Mouse (Mus musculus): ENCODE data around the gene Dhx16. TPM values are rescaled to one million over a fixed set of nuclear protein-coding genes. Genes with fewer than 3 reads are reported as not detected.
"Not testable (repeated sequence)": the region's sequence is repeated elsewhere in the genome, so short reads cannot be mapped to it uniquely, and the experiment has no call there.

Dhx16 gene
- polyA plus RNA-seq, 1 experiment from 2014 or later, result 62.4 TPM

GRCm38 (mm10) chr17:35839002-35839401 is 40.6 kb upstream of the Dhx16 start:
- peak overlapping the region; percentile 98 for H3K27ac ChIP-seq
- H3K36me3 ChIP-seq, result peaks cover 33% of the 10 kb centered on the region
- H3K4me1 ChIP-seq, result peaks cover 40% of the 10 kb centered on the region
- H3K9me3 ChIP-seq (replicated peaks); DNase-seq (ENCODE audit: low spot score); H3K27me3 ChIP-seq (ENCODE audit: low read depth, poor library complexity, severe bottlenecking): not testable (repeated sequence)
- H3K4me3 ChIP-seq, result peak overlapping the region; percentile 85
- WGBS, result 58% methylated on average over 3 of the region's 3 CpGs

GRCm38 (mm10) chr17:35840561-35840960 is 39.1 kb upstream of the Dhx16 start:
- peaks cover 31% of the 10 kb centered on the region for H3K36me3 ChIP-seq
- H3K4me3 ChIP-seq, result peak overlapping the region; percentile 68
- H3K27me3 ChIP-seq (ENCODE audit: low read depth, poor library complexity, severe bottlenecking), result no peaks in the 10 kb centered on the region
- H3K9me3 ChIP-seq (replicated peaks), result no peaks in the 10 kb centered on the region
- peak overlapping the region; percentile 93 for H3K27ac ChIP-seq
- no peak for DNase-seq (ENCODE audit: low spot score)
- peaks cover 27% of the 10 kb centered on the region for H3K4me1 ChIP-seq
- 56% methylated on average over 14 of the region's 14 CpGs for WGBS

- H3K27me3 ChIP-seq (ENCODE audit: low read depth, poor library complexity, severe bottlenecking), result no peaks in the 10 kb centered on the region
- peaks cover 31% of the 10 kb centered on the region for H3K36me3 ChIP-seq
- DNase-seq (ENCODE audit: low spot score), result peak; percentile 98
- H3K27ac ChIP-seq, result peak within 1 kb of the TSS; percentile 93
- peaks cover 21% of the 10 kb centered on the region; the same call in 1 of the 2 replicates for H3K4me1 ChIP-seq
- H3K9me3 ChIP-seq (replicated peaks), result no peaks in the 10 kb centered on the region
- under 1% methylated on average over 59 of the region's 59 CpGs for WGBS
- H3K4me3 ChIP-seq, result peak within 1 kb of the TSS; percentile 68
Observed at GRCm38 (mm10) chr17:35841076-35841950, 38.3 kb upstream of the Dhx16 start, which contains the start of gene Mdc1. Mdc1 (plus strand) TSS chr17:35841515.

- Histone ChIP-seq H3K4me3 (peak overlapping the region; percentile 68), H3K36me3 (peaks cover 31% of the 10 kb centered on the region), H3K27ac (peak overlapping the region; percentile 93), H3K4me1 (peaks cover 21% of the 10 kb centered on the region; the same call in 1 of the 2 replicates), H3K27me3 (ENCODE audit: low read depth, poor library complexity, severe bottlenecking) (no peaks in the 10 kb centered on the region), H3K9me3 (replicated peaks) (no peaks in the 10 kb centered on the region)
- peak; percentile 56 for DNase-seq (ENCODE audit: low spot score)
- 22% methylated on average over 11 of the region's 11 CpGs for WGBS
Observed at GRCm38 (mm10) chr17:35842006-35842405, 37.6 kb upstream of the Dhx16 start.

GRCm38 (mm10) chr17:35843514-35843913 is 36.1 kb upstream of the Dhx16 start:
- 93% methylated on average over 3 of the region's 3 CpGs for WGBS
- H3K27me3 ChIP-seq (ENCODE audit: low read depth, poor library complexity, severe bottlenecking), result no peaks in the 10 kb centered on the region

GRCm38 (mm10) chr17:35848112-35848511 is 31.5 kb upstream of the Dhx16 start:
- H3K36me3 ChIP-seq, result peaks cover 90% of the 10 kb centered on the region
- H3K9me3 ChIP-seq (replicated peaks), result no peaks in the 10 kb centered on the region
- peaks cover 1% of the 10 kb centered on the region; the same call in 1 of the 2 replicates for H3K4me1 ChIP-seq
- 72% methylated on average over 1 of the region's 1 CpGs for WGBS
- H3K27me3 ChIP-seq (ENCODE audit: low read depth, poor library complexity, severe bottlenecking), result no peaks in the 10 kb centered on the region
- no peak overlapping the region; the same call in 1 of the 2 replicates for H3K4me3 ChIP-seq
- DNase-seq (ENCODE audit: low spot score), result no peak
- H3K27ac ChIP-seq, result no peak overlapping the region

More at GRCm38 (mm10) chr17:35843514-35843913, 36.1 kb upstream of the Dhx16 start:
- no peak for DNase-seq (ENCODE audit: low spot score)
- Histone ChIP-seq H3K36me3 (peaks cover 46% of the 10 kb centered on the region), H3K9me3 (replicated peaks) (no peaks in the 10 kb centered on the region), H3K27ac (no peak overlapping the region), H3K4me3 (no peak overlapping the region), H3K4me1 (peaks cover 21% of the 10 kb centered on the region; the same call in 1 of the 2 replicates)

GRCm38 (mm10) chr17:35850974-35851373 is 28.6 kb upstream of the Dhx16 start:
- H3K9me3 ChIP-seq (replicated peaks), result no peaks in the 10 kb centered on the region
- H3K27ac ChIP-seq, result no peak overlapping the region
- H3K4me3 ChIP-seq, result no peak overlapping the region
- DNase-seq (ENCODE audit: low spot score), result no peak
- WGBS, result 89% methylated on average over 3 of the region's 3 CpGs
- no peaks in the 10 kb centered on the region for H3K4me1 ChIP-seq
- peaks cover 95% of the 10 kb centered on the region for H3K36me3 ChIP-seq
- no peaks in the 10 kb centered on the region for H3K27me3 ChIP-seq (ENCODE audit: low read depth, poor library complexity, severe bottlenecking)

GRCm38 (mm10) chr17:35859371-35859770 is 20.2 kb upstream of the Dhx16 start:
- H3K36me3 ChIP-seq, result peaks cover 61% of the 10 kb centered on the region
- peaks cover 20% of the 10 kb centered on the region; the same call in 1 of the 2 replicates for H3K4me1 ChIP-seq
- DNase-seq (ENCODE audit: low spot score), result no peak
- H3K9me3 ChIP-seq (replicated peaks), result no peaks in the 10 kb centered on the region
- no peaks in the 10 kb centered on the region for H3K27me3 ChIP-seq (ENCODE audit: low read depth, poor library complexity, severe bottlenecking)
- H3K27ac ChIP-seq, result no peak overlapping the region
- WGBS, result 91% methylated on average over 1 of the region's 1 CpGs
- H3K4me3 ChIP-seq, result no peak overlapping the region

- Histone ChIP-seq H3K27ac (no peak overlapping the region), H3K9me3 (replicated peaks) (no peaks in the 10 kb centered on the region), H3K4me1 (peaks cover 25% of the 10 kb centered on the region; the same call in 1 of the 2 replicates), H3K36me3 (peaks cover 59% of the 10 kb centered on the region), H3K4me3 (no peak overlapping the region), H3K27me3 (ENCODE audit: low read depth, poor library complexity, severe bottlenecking) (no peaks in the 10 kb centered on the region)
- DNase-seq (ENCODE audit: low spot score), result no peak
- WGBS, result 71% methylated on average over 2 of the region's 2 CpGs
Observed at GRCm38 (mm10) chr17:35859835-35860234, 19.8 kb upstream of the Dhx16 start.

- Histone ChIP-seq H3K4me1 (peaks cover 34% of the 10 kb centered on the region), H3K9me3 (replicated peaks) (no peaks in the 10 kb centered on the region), H3K36me3 (peaks cover 53% of the 10 kb centered on the region), H3K4me3 (peak overlapping the region; percentile 86), H3K27ac (peak overlapping the region; percentile 95), H3K27me3 (ENCODE audit: low read depth, poor library complexity, severe bottlenecking) (no peaks in the 10 kb centered on the region)
- WGBS, result 5% methylated on average over 12 of the region's 12 CpGs
- DNase-seq (ENCODE audit: low spot score), result no peak
Observed at GRCm38 (mm10) chr17:35860831-35861197, 18.8 kb upstream of the Dhx16 start.

GRCm38 (mm10) chr17:35861198-35861857 is 18.3 kb upstream of the Dhx16 start, which contains the start of gene Nrm:
Nrm (plus strand) TSS chr17:35861318.
- Histone ChIP-seq H3K4me1 (peaks cover 39% of the 10 kb centered on the region), H3K9me3 (replicated peaks) (no peaks in the 10 kb centered on the region), H3K4me3 (peak within 1 kb of the TSS; percentile 86), H3K36me3 (peaks cover 51% of the 10 kb centered on the region), H3K27ac (peak within 1 kb of the TSS; percentile 95), H3K27me3 (ENCODE audit: low read depth, poor library complexity, severe bottlenecking) (no peaks in the 10 kb centered on the region)
- WGBS, result under 1% methylated on average over 47 of the region's 47 CpGs
- peak; percentile 91 for DNase-seq (ENCODE audit: low spot score)

- no peaks in the 10 kb centered on the region for H3K9me3 ChIP-seq (replicated peaks)
- H3K27ac ChIP-seq, result peak overlapping the region; percentile 97
- peaks cover 71% of the 10 kb centered on the region for H3K4me1 ChIP-seq
- WGBS, result 24% methylated on average over 10 of the region's 10 CpGs
- DNase-seq (ENCODE audit: low spot score), result no peak
- peaks cover 29% of the 10 kb centered on the region for H3K36me3 ChIP-seq
- H3K4me3 ChIP-seq, result peak overlapping the region; percentile 73
- no peaks in the 10 kb centered on the region for H3K27me3 ChIP-seq (ENCODE audit: low read depth, poor library complexity, severe bottlenecking)
Observed at GRCm38 (mm10) chr17:35864832-35865353, 14.7 kb upstream of the Dhx16 start.
